Mouse (Mus musculus) cortical plate, adult 2 months (tissue): ENCODE measurements around the gene Mpp2.

Source experiments
- CTCF ChIP-seq: fragments of 200-500 bp; IDR thresholded peaks from 2 replicates; pipeline ENCODE4 v1.5.1; 2011; ENCODE audit warnings: mild to moderate bottlenecking, control low read depth, low read length; ENCODE audit not compliant: insufficient read depth; ENCODE audit errors: extremely low read depth
- POLR2A ChIP-seq: fragments of 200-500 bp; IDR thresholded peaks from 2 replicates; pipeline ENCODE4 v1.6.1; 2011; ENCODE audit warnings: mild to moderate bottlenecking, low read length, control low read depth; ENCODE audit not compliant: insufficient read depth; ENCODE audit errors: extremely low read depth

GRCm38 (mm10) chr11:102137625-102138446, 49.5 kb upstream of the Mpp2 start:
- TF ChIP-seq CTCF (no peak), POLR2A (no peak)
